Mouse (Mus musculus) kidney, adult 9 months (tissue): ENCODE measurements around the gene Tnik.

Experiments
- DNase-seq: peaks from one replicate; pipeline ENCODE4 v3.0.0; 2022

The Tnik gene

DNA sequence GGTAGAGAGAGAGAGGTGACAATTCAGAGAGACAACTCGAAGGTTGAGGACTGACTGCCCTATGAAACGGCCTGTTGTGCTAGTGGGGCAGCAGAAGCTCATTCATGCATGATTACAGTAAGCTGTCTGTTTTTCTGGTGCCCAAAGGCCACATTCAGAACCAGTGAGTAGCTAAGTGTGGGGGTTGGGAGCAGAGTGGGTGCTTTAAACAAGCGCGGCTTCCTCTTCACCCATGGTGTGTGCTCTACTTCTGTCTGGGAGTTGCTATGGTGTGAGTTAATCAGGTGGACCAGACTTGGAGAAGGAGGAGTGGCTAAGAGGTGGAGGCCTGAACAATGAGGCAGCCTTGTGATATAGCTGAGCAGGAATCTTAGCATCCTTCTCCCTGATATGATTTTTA lies 2.2 kb downstream of the Tnik start:
- no peak for DNase-seq

- DNase-seq, result no peak
These were observed 2.6 kb downstream of the Tnik start for GRCm38 (mm10) chr3:28265656-28266055.

- DNase-seq, result no peak
These were observed 4.2 kb downstream of the Tnik start for GRCm38 (mm10) chr3:28267211-28267610.

- DNase-seq, result no peak
These were observed 6.7 kb downstream of the Tnik start for GRCm38 (mm10) chr3:28269716-28270115.

- DNase-seq, result no peak
These were observed 8.9 kb downstream of the Tnik start for GRCm38 (mm10) chr3:28271884-28272283.

- no peak for DNase-seq
These were observed 11.7 kb downstream of the Tnik start for GRCm38 (mm10) chr3:28274763-28275162.

- DNase-seq, result no peak
These were observed 26.7 kb downstream of the Tnik start for GRCm38 (mm10) chr3:28289693-28290092.

GRCm38 (mm10) chr3:28301378-28301777 lies 38.4 kb downstream of the Tnik start:
- DNase-seq, result no peak

GRCm38 (mm10) chr3:28303915-28304314 lies 40.9 kb downstream of the Tnik start:
- no peak for DNase-seq

GRCm38 (mm10) chr3:28306852-28307251 lies 43.8 kb downstream of the Tnik start:
- DNase-seq, result no peak

DNA sequence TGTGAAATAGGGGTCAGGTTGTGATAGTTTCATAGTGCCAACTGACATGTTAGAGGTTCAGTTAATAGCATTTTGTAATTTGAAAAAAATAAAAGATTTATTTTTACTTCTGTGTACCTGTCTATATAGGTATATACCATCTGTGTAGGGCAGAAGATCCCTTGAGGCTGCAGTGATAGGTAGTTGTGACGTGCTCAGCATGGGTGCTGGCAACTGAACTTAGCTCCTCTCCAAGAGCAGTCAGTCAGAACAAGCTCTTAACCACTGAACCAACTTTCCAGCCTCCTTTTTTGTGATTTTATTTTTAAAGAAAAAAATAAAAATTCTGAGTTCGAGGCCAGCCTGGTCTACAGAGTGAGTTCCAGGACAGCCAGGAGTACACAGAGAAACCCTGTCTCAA lies 51.4 kb downstream of the Tnik start:
- no peak for DNase-seq

- DNase-seq, result no peak
These were observed 54.3 kb downstream of the Tnik start for GRCm38 (mm10) chr3:28317339-28317738.

GRCm38 (mm10) chr3:28321635-28322034 lies 58.6 kb downstream of the Tnik start:
- DNase-seq, result no peak

- no peak for DNase-seq
These were observed 62.7 kb downstream of the Tnik start for GRCm38 (mm10) chr3:28325613-28326233.

DNA sequence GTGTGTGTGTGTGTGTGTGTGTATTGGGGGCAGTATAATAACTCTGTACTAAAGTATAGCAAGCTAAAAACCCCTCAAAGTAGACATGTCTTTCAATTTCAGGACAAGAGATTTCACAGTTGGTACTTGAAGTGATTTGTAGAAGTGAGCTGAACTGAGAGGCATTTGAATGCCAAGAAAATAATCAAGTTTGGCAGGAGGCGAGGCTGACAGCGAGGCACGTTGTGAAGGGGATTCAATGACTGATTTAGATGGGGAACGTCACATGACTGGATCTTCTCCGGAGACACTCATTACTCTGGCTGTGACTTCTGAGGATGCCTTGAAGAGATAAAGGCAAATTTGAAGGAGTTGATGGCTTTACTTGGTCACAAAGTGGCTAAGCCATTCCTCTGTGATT lies 69.3 kb downstream of the Tnik start:
- no peak for DNase-seq

DNA sequence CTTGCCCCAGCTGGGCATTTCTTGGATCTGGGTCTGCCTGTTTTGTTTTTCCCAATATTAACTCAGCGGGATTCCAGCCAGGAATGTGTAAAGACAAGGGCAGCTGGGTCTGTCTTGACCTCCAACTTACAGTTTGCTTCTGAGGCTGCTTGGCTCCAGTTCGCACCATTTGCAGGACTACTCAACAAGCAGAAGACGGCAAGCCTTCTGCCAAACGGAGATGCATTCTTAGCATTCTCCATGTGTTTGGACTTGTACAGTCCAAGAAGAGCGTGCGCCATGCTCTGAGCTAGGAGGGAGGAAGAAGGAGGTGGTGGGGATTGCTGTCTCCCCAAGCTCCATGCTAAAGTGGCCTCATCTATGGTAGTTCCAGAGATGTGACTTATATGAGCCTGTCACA lies 70.9 kb downstream of the Tnik start:
- DNase-seq, result no peak

- DNase-seq, result no peak
These were observed 71.5 kb downstream of the Tnik start for GRCm38 (mm10) chr3:28334547-28334946.

GRCm38 (mm10) chr3:28340071-28340470 lies 77.1 kb downstream of the Tnik start:
- DNase-seq, result no peak

- DNase-seq, result no peak
These were observed 80.2 kb downstream of the Tnik start for GRCm38 (mm10) chr3:28343204-28343603.

DNA sequence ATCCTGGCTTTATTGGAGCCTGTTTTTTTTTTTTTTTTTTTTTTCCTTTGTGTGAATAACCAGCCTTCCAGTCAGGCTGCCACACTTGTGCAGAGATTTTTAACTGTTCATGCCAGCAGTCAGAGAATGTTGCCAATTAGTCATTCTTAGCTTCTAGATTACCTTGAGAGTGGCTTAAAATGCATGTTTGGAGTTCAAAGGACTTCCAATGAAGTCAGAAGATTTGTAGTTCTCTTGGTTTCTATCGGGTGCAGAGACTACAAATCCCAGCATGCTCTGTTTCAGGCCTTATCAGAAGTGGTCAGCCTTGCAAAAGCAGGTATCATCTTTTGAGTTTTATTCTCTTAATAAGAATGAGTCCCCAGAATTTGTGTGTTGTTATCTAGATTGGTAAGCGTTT lies 80.6 kb downstream of the Tnik start:
- no peak for DNase-seq

- no peak for DNase-seq
These were observed 82.4 kb downstream of the Tnik start for GRCm38 (mm10) chr3:28345446-28345845.

GRCm38 (mm10) chr3:28345961-28346360 lies 82.9 kb downstream of the Tnik start:
- DNase-seq, result no peak

DNA sequence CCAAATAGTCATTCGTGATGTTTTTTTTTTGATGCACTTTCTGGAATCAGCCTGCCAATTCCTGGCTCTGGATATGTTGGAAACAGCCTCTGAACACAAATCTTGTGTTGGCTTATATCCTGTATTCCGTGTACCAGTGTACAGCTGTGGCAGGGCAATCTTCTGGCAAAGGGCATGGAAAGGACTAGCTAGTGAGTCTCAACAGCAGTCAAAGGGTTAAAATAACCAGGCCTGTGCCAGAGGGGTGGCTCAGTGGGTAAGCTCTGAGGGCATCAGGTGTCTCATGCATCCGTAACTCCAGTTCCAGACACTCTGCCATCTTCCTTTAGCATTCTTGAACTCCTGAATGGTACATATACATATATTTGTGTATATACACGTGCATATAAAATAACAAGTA lies 83.5 kb downstream of the Tnik start:
- DNase-seq, result no peak

DNA sequence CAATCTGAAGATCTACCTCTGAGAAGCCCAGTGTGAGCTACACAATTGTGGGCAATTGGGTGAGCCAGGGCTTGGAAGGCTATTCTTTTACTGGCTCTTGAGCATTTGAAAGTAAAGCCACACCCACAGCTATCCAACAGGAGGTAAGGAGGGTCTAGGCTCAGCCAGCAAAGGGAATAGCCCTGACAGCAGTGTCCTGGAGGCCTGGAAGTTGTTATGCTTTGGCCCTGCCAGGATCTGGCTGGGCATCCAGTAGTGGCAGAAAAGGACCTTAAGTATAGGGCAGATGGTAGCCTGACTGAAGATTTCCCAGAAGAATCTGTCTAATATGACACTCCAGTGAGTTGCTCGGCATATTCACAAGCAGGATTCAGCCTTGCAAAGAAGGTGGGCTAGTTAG lies 85.7 kb downstream of the Tnik start:
- DNase-seq, result no peak

DNA sequence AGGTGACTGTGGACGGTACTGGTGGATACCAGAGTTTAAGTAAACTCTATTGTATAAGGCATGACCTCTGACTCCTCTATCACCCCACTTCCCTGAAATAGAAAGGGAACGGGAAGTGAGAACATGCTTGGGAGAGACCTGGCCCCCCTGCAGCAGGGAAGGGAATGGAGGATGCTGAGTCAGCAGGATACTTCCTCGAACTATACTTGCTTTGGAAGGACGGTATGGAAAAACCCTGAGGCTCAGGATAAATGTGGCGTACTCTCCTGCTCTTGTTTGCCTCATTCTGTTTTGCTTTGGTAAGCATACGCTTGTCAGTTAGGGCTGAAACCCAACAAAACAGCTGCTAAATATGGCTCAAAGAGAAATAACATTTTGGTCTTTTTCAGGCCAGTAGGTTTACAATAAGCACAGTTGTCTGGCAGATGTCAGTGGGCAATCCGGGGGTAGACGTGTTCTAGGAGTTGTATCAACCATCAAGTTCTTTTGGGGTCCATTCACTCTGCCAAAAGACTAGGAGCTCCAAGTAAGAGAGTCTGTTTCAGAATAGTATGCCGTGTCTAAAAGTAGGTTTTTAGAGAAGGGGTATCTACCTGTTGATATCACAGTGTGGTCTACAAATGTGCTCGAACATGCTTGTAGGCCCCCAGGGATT lies 87.3 kb downstream of the Tnik start:
- DNase-seq, result no peak
